Mouse (Mus musculus): ENCODE data around the gene Syne1. TPM values are rescaled to one million over a fixed set of nuclear protein-coding genes. Genes with fewer than 3 reads are reported as not detected.

Gene Syne1
- total and polyA plus RNA-seq, 3 experiments: 5.3 to 6.8 TPM; not detected in 1

GRCm38 (mm10) chr10:5068676-5069265 lies 482.5 kb downstream of the Syne1 start, which contains the start of gene Gm10097:
Gene Gm10097 (plus strand): TSS chr10:5069192.
- no peak within 1 kb of the TSS for H3K27ac ChIP-seq (ENCODE audit: control insufficient read depth, low read depth, low read length)
- no peak within 1 kb of the TSS for H3K9ac ChIP-seq (ENCODE audit: control insufficient read depth, low read depth, low read length, poor library complexity, severe bottlenecking)
- no peak within 1 kb of the TSS for H3K4me3 ChIP-seq (ENCODE audit: control insufficient read depth in 1 of 2, insufficient read depth in 1 of 2, low read depth in 2 of 2, low read length in 2 of 2)
- H3K36me3 ChIP-seq (ENCODE audit: control insufficient read depth in 1 of 2, insufficient read depth in 2 of 2, low read length in 2 of 2): no peaks in the 10 kb centered on the region
- H3K9me3 ChIP-seq (replicated peaks; ENCODE audit: insufficient read depth, low read length): no peaks in the 10 kb centered on the region
- no peaks in the 10 kb centered on the region for H3K4me1 ChIP-seq (ENCODE audit: control insufficient read depth in 1 of 2, insufficient read depth in 2 of 2, low read length in 2 of 2)
- no peaks in the 10 kb centered on the region for H3K27me3 ChIP-seq (ENCODE audit: control insufficient read depth in 1 of 2, insufficient read depth in 2 of 2, low read length in 2 of 2)
- no peak for DNase-seq (ENCODE audit: low read depth, low spot score)
- no peaks in the 10 kb centered on the region for H3K79me2 ChIP-seq (ENCODE audit: control insufficient read depth, insufficient read depth, low read length, poor library complexity)
- no peak for TF ChIP-seq POLR2A (IDR thresholded peaks at IDR 0.05; ENCODE audit: control insufficient read depth in 1 of 2, insufficient read depth in 1 of 2, low read depth in 1 of 2, low read length in 2 of 2, poor library complexity in 1 of 2)
- TF ChIP-seq TAL1 (IDR thresholded peaks at IDR 0.05; ENCODE audit: low read length): no peak
- TF ChIP-seq RAD21 (IDR thresholded peaks at IDR 0.05; ENCODE audit: low read depth, low read length): no peak
- TF ChIP-seq GABPA (IDR thresholded peaks at IDR 0.05; ENCODE audit: low read depth, low read length): no peak
- no peak for TF ChIP-seq MAZ (IDR thresholded peaks at IDR 0.05; ENCODE audit: low read depth, low read length)
- TF ChIP-seq MEF2A (IDR thresholded peaks at IDR 0.05; ENCODE audit: extremely low read depth, insufficient replicate concordance, low read depth, low read length, poor library complexity, severe bottlenecking): no peak
- no peak for TF ChIP-seq SMC3 (IDR thresholded peaks at IDR 0.05; ENCODE audit: low read depth, low read length)
- no peak for TF ChIP-seq SIN3A (IDR thresholded peaks at IDR 0.05; ENCODE audit: low read length)
- TF ChIP-seq JUND (IDR thresholded peaks at IDR 0.05; ENCODE audit: low read depth, low read length): no peak
- TF ChIP-seq RCOR1 (IDR thresholded peaks at IDR 0.05; ENCODE audit: low read depth, low read length): no peak
- no peak for TF ChIP-seq E2F4 (IDR thresholded peaks at IDR 0.05; ENCODE audit: borderline replicate concordance, low read depth, low read length)
- no peak for TF ChIP-seq ZNF384 (IDR thresholded peaks at IDR 0.05; ENCODE audit: low read depth, low read length)
- TF ChIP-seq MYC (IDR thresholded peaks at IDR 0.05; ENCODE audit: low read depth, low read length): no peak

DNA sequence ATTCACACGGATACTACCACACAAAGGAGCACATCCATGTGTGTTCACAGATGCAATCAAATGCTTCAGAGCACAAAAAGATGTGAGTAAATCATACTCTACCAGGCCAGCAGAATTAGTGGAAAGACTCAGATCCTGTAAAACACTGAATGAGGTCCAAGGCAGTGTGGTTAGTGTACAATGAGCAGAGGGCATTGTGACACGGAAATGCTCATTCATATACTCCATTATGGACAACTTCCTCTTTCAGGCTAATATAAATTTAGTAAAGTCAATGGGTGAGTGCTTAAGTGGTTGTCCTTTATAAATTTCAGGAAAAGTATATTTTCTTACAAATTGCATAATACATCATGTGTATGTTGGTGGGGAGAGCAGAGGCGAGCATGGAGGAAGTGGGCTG lies 484.2 kb downstream of the Syne1 start:
- no peaks in the 10 kb centered on the region for H3K36me3 ChIP-seq (ENCODE audit: control insufficient read depth in 1 of 2, insufficient read depth in 2 of 2, low read length in 2 of 2)
- H3K9ac ChIP-seq (ENCODE audit: control insufficient read depth, low read depth, low read length, poor library complexity, severe bottlenecking): no peak overlapping the region
- no peak overlapping the region for H3K4me3 ChIP-seq (ENCODE audit: control insufficient read depth in 1 of 2, insufficient read depth in 1 of 2, low read depth in 2 of 2, low read length in 2 of 2)
- H3K9me3 ChIP-seq (replicated peaks; ENCODE audit: insufficient read depth, low read length): no peaks in the 10 kb centered on the region
- H3K27me3 ChIP-seq (ENCODE audit: control insufficient read depth in 1 of 2, insufficient read depth in 2 of 2, low read length in 2 of 2): no peaks in the 10 kb centered on the region
- no peaks in the 10 kb centered on the region for H3K79me2 ChIP-seq (ENCODE audit: control insufficient read depth, insufficient read depth, low read length, poor library complexity)
- H3K4me1 ChIP-seq (ENCODE audit: control insufficient read depth in 1 of 2, insufficient read depth in 2 of 2, low read length in 2 of 2): no peaks in the 10 kb centered on the region
- DNase-seq (ENCODE audit: low read depth, low spot score): no peak
- H3K27ac ChIP-seq (ENCODE audit: control insufficient read depth, low read depth, low read length): no peak overlapping the region
- TF ChIP-seq CHD2 (IDR thresholded peaks at IDR 0.05; ENCODE audit: low read length): no peak
- TF ChIP-seq POLR2A (IDR thresholded peaks at IDR 0.05; ENCODE audit: control insufficient read depth in 1 of 2, insufficient read depth in 1 of 2, low read depth in 1 of 2, low read length in 2 of 2, poor library complexity in 1 of 2): no peak
- no peak for TF ChIP-seq USF2 (IDR thresholded peaks at IDR 0.05; ENCODE audit: borderline replicate concordance in 1 of 2, insufficient read depth in 1 of 2, low read depth in 1 of 2, low read length in 2 of 2)
- TF ChIP-seq EP300 (IDR thresholded peaks at IDR 0.05; ENCODE audit: low read depth in 1 of 2, low read length in 2 of 2): no peak

All from MEL (cell line).